Mouse (Mus musculus) CD4-positive naive resting alpha-beta T cell, adult 57 days (primary cell): ENCODE measurements around the gene Sdcbp2. TPM values are rescaled to one million over a fixed set of nuclear protein-coding genes. Genes with fewer than 3 reads are reported as not detected.

Experiments
- total RNA-seq: library from RNA; stranded (reverse); gene quantifications from one replicate; pipeline ENCODE4 v1.2.4, GENCODE M21; 2023

Gene Sdcbp2
- 11.5 TPM for total RNA-seq

DNA sequence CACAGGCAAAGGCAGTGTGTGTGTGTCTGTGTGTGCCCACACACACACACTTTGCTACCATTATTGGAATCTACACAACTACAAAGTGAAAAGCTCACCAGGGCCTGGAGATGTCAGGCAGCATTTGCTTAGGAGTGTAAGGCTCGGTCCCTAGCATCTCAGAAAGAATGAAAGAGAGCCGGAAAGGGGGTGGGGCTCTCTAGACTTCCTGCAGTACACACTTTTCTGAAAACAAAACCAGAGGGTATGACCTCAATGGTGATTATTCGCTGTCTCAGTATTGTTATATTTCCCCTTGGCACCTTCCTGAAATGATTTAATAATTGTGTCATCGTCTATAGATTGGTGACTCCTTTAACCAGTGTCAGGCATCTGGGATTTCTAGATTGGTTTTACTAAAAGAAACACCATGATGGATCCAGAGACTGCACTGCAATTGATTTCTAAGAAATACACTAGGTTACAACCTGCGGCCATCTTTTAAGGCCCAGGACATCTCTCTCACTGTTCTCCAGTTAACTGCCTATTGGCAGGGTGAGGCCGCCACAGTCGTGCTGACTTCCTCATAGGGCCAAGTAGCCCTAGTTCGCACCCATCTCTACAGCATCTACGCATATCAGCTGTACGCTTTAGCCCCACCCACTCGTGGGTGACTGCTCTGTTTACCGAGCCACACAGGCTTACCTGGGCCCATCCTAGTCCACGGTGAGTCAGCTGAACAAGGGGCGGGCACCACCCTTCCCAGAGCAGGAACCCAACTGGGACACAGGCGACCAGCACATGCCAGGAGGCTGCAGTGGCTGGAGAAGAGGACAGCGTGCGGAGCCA is at the start of gene Sdcbp2:
Gene Sdcbp2, plus strand, starts transcription at position 750 of the 828 bp plus-strand sequence.

GRCm38 (mm10) chr2:151542323-151543062 is 29.9 kb upstream of the Sdcbp2 start, which contains the start of gene Fkbp1a:
Gene Fkbp1a (plus strand): TSS chr2:151542483.

GRCm38 (mm10) chr2:151632159-151632814 is 59.9 kb downstream of the Sdcbp2 start, which contains the start of gene Snph:
Gene Snph (minus strand): TSS chr2:151632593.

Other genes with a start within 250 kb of the Sdcbp2 start
- not detected for gene 4921509C19Rik, start 96.5 kb upstream of the Sdcbp2 start, total RNA-seq
- gene Nsfl1c, start 78.4 kb upstream of the Sdcbp2 start, total RNA-seq, result 134 TPM
- gene Fkbp1a, start 30.1 kb upstream of the Sdcbp2 start, total RNA-seq, result 176 TPM
- gene Snph, start 60.0 kb downstream of the Sdcbp2 start, total RNA-seq, result 9.8 TPM
- gene Rad21l, start 95.9 kb downstream of the Sdcbp2 start, total RNA-seq, result not detected
- not detected for gene Tmem74b, start 129.4 kb downstream of the Sdcbp2 start, total RNA-seq
- 50.2 TPM for gene Psmf1, start 171.6 kb downstream of the Sdcbp2 start, total RNA-seq